Comparison of ENCODE assay signal across 27 mouse cellular contexts in the genomic region with DNA sequence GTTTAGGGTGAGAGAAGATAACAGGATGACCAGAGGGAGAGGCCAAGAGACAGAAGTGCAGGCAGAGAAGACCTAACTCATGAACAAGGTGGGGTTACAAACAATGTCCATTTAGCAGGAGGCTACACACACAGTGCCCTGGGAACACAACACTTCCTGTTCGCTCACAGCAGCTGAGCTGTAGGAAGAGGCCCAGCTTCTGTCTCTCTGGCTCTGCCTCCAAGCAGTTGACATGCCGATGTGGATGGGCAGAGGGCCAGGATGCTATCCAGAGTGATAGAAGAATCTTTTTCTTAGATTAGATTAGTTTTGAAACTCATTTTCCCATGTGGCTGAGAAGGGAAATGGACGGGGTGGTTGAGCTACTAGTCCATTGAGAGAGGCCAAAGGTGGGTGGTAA. TPM values are rescaled to one million over a fixed set of nuclear protein-coding genes. Genes with fewer than 3 reads are reported as not detected.
A peak's percentile ranks its signal among the peaks of the same experiment; 100 is the strongest.
DNase-seq lines count a peak whose midpoint lies in the region; ATAC-seq and TF ChIP-seq lines count a peak whose summit lies in the region.
"Had no signal": no experiment of that assay in that cellular context is flagged by ENCODE, and none has a peak within 500 bp of the region (broad histone marks: within the 10 kb centered on the region; RNA-seq: fewer than 3 reads in every experiment).

No protein-coding gene starts in this region.

- H3K4me3 ChIP-seq in heart, embryonic 12.5 days = no peak overlapping the region
- H3K4me3 ChIP-seq: embryonic facial prominence, embryonic 13.5 days; forebrain, embryonic 13.5 days; hindbrain, embryonic 12.5 days; left cerebral cortex, adult 2 months; liver, embryonic 13.5 days; midbrain, embryonic 10.5 days; myocyte; neural tube, embryonic 13.5 days had no signal

- peak; percentile 29; the same call in 1 of the 2 replicates for ATAC-seq in heart, embryonic 12.5 days (ENCODE audit: insufficient number of reproducible peaks, low FRiP score)
- ATAC-seq: forebrain, embryonic 13.5 days; midbrain, embryonic 16.5 days had no signal

- TF ChIP-seq CTCF in brain, embryonic 14.5 days (IDR thresholded peaks at IDR 0.05; ENCODE audit: borderline replicate concordance, extremely low read depth, insufficient read depth, insufficient read length) = no peak

- 36% methylated on average over 3 of the region's 3 CpGs for WGBS in heart, embryonic 12.5 days

- H3K27ac ChIP-seq in heart, embryonic 12.5 days (ENCODE audit: poor library complexity, severe bottlenecking) = no peak overlapping the region
- H3K27ac ChIP-seq: embryonic facial prominence, embryonic 13.5 days; forebrain, embryonic 13.5 days; hindbrain, embryonic 12.5 days; left cerebral cortex, adult 2 months; liver, embryonic 13.5 days; midbrain, embryonic 10.5 days; neural tube, embryonic 13.5 days had no signal

- H3K4me1 ChIP-seq in heart, embryonic 12.5 days (replicated peaks) = 0 out of 2 replicates have a peak, but pooled peaks cover 8% of the 10 kb centered on the region
- H3K4me1 ChIP-seq: embryonic facial prominence, embryonic 13.5 days; forebrain, embryonic 13.5 days; hindbrain, embryonic 12.5 days; liver, embryonic 13.5 days; midbrain, embryonic 10.5 days; neural tube, embryonic 13.5 days had no signal

- no peak for TF ChIP-seq POLR2A in brain, embryonic 14.5 days (IDR thresholded peaks at IDR 0.05; ENCODE audit: borderline replicate concordance, extremely low read depth, insufficient read depth, insufficient read length, poor library complexity, severe bottlenecking)

- H3K36me3 ChIP-seq in heart, embryonic 12.5 days = no peaks in the 10 kb centered on the region
- H3K36me3 ChIP-seq: embryonic facial prominence, embryonic 13.5 days; G1E; hindbrain, embryonic 12.5 days; liver, embryonic 13.5 days; midbrain, embryonic 10.5 days; neural tube, embryonic 13.5 days had no signal

- H3K4me2 ChIP-seq in heart, embryonic 12.5 days = no peak overlapping the region
- H3K4me2 ChIP-seq: embryonic facial prominence, embryonic 13.5 days; forebrain, embryonic 13.5 days; hindbrain, embryonic 12.5 days; liver, embryonic 13.5 days; neural tube, embryonic 13.5 days had no signal

- H3K27me3 ChIP-seq in heart, embryonic 12.5 days (replicated peaks) = no peaks in the 10 kb centered on the region
- H3K27me3 ChIP-seq: embryonic facial prominence, embryonic 13.5 days; forebrain, embryonic 13.5 days; hindbrain, embryonic 12.5 days; liver, embryonic 13.5 days; neural tube, embryonic 13.5 days had no signal

- no peak overlapping the region for H3K9ac ChIP-seq in heart, embryonic 12.5 days
- H3K9ac ChIP-seq: embryonic facial prominence, embryonic 13.5 days; forebrain, embryonic 13.5 days; hindbrain, embryonic 12.5 days; liver, embryonic 13.5 days; neural tube, embryonic 13.5 days had no signal

- no peaks in the 10 kb centered on the region for H3K9me3 ChIP-seq in heart, embryonic 12.5 days (replicated peaks)
- H3K9me3 ChIP-seq: embryonic facial prominence, embryonic 13.5 days; forebrain, embryonic 13.5 days; G1E; hindbrain, embryonic 12.5 days; liver, embryonic 13.5 days; midbrain, embryonic 10.5 days; neural tube, embryonic 13.5 days had no signal

- DNase-seq in heart, adult 8-10 months (ENCODE audit: low spot score) = no peak
- DNase-seq in kidney, postnatal 4 days = peak; percentile 16 to 39
- DNase-seq in kidney, postnatal 25 days = no peak
- DNase-seq in brain, embryonic 14.5 days (ENCODE audit: low read depth) = peak; percentile 22
- DNase-seq in lung, postnatal 14 days = peak; percentile 8
- DNase-seq in adrenal gland, postnatal 4 days (ENCODE audit: low spot score in 2 of 2) = no peak
- DNase-seq: adrenal gland, adult 2 months; B cell, adult 2 months; cerebellum, adult 18-20 months; cerebellum, postnatal 14 days; heart, postnatal 10 days; kidney, adult 9 months; layer of hippocampus, adult 9-11 months; liver, embryonic 13.5 days; retina, postnatal 1 day; thymus, adult 18-20 months; thymus, postnatal 36 days had no signal

RNA-seq across cellular contexts. Expression of gene Chd6, which starts 28.1 kb away (rescaled TPM):
- polyA plus RNA-seq in heart, embryonic 12.5 days (2016; fragmentation: Nextera tagmentation; extraction: Ambion mirVana) = 17.7 and 23.3 TPM in 2 replicates
- total RNA-seq in heart, adult 8-10 months (2022) = 10 to 100 TPM; 31.5 to 62.5 (median 46.7) TPM
- 34.5 and 41.5 TPM in 2 replicates for polyA plus RNA-seq in brain, embryonic 14.5 days (2012; rRNA removed)
- total RNA-seq in adrenal gland, postnatal 4 days (2021) = 10 to 100 TPM; 57.8 to 62.7 TPM

Comparison
In these comparisons a context has a peak if more than half of its experiments do, and no peak if none do; other contexts are left out.
1. DNase-seq: peak in kidney, postnatal 4 days (2 of 2), brain, embryonic 14.5 days (single experiment) and lung, postnatal 14 days (single experiment); none in heart, adult 8-10 months (single experiment), kidney, postnatal 25 days (0 of 2) and adrenal gland, postnatal 4 days (0 of 2).